Mouse (Mus musculus) CD4-positive naive resting alpha-beta T cell, adult 57 days (primary cell): ENCODE data around the gene Gm3336. TPM values are rescaled to one million over a fixed set of nuclear protein-coding genes. Genes with fewer than 3 reads are reported as not detected.

Experiments
- total RNA-seq: library from RNA; stranded (reverse); gene quantifications from one replicate; pipeline ENCODE4 v1.2.4, GENCODE M21; 2023

Gm3336 gene
- total RNA-seq: not detected

DNA sequence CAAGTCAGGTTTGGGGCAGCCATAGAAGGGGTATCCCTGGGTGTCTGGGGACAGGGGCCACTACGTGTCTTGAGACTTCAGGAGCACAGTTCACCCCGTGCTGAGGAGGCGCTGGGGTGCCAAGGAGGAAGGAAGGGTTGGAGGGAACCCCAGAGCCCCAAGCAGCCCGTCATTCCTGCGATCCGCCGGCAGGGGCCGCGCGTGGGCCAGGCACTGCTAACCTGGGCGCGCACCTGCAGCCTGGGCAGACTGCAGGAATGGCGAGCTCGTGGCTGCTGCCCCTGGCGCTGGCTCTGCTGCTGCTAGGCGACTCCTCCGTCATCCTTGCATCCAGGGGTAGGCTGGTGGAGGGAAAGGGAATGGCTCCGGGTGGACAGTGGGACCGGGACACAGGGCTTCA lies at the start of gene Gm3336:
Gm3336 (plus strand) TSS at position 247 of the 400 bp plus-strand sequence.

DNA sequence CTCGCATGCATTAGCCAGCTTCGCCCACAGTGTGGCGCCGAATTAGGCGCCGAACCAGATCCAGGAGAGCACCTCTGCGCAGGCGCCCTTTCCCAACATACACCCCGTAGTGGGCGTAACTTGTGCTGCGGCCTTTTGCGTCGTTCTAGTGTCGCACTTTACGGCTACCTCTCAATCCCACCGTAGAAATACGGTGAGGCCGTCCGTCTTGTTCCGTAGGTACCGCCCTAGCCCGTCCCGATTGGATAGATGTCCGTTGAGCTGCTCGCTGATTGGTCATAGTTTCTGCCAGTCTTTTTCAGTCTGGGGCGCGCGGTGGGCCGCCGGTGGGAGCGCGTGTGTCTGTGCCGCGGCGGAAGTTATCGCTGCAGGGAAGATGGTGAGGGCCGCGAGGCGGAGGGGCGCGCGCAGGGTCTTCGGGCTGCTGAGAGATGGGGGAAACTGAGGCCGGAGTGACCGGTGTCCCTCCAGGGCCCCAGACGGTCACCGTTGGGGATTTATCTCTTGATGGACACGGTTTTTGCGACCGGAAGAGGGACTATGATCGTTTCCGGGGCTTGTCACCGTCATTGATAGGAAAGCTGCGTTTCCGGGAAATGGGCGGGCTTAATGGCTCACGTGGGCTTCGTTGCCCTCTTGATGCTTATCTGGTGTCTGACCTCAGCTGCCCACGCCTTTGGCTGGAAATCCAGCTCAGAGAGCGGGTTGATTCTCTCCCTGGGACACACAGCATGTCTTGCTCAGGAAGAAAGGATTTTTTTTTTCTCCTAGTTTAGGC lies 45.1 kb upstream of the Gm3336 start, which contains the start of gene Lsm4:
Lsm4 (plus strand) TSS at position 170 of the 778 bp plus-strand sequence.

DNA sequence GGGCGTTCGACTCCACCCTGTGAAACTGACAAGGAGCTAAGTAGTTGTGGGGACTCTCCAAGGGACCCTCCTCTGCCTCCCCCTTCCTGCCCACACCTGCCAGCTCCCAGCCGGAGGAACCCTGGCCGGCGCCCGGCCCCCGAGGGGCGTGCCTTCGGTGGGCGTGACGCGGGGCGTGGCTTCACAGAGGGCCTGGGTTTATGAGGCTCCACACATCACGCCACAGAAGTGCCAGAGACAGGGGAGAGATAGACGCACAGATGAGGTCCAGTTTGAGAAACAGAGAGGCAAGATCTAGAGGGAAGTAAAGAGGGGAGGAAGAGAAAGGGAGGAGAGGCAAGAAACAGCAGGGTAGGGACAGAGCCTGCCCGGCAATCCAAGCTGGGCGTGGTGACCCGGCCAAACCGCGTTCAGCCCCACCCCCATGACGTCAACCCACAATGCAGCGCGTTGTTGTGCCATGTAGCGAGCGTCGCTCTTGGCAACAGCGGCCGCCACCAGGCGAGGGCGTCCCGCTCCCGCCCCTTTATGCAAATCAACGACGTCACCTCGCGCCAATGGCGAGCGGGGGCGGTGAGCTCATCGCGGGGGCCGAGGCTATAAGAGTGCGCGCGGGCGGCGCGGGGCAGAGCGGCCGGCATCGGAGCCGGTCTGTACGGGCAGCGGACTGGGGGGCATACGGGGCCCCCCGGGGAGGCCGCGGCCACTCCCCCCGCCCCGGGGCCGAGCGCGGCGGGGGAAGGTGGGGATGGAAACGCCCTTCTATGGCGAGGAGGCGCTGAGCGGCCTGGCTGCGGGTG lies 19.8 kb upstream of the Gm3336 start, which contains the start of gene Jund:
Jund (plus strand) TSS at position 640 of the 800 bp plus-strand sequence.

GRCm38 (mm10) chr8:70703287-70703686 lies 15.1 kb upstream of the Gm3336 start, which contains the start of gene Iqcn:
Gene Iqcn, plus strand, starts transcription at chr8:70703457.

GRCm38 (mm10) chr8:70723486-70724210 lies 5.3 kb downstream of the Gm3336 start, which contains the start of gene Pde4c:
Gene Pde4c, plus strand, starts transcription at chr8:70723720.

DNA sequence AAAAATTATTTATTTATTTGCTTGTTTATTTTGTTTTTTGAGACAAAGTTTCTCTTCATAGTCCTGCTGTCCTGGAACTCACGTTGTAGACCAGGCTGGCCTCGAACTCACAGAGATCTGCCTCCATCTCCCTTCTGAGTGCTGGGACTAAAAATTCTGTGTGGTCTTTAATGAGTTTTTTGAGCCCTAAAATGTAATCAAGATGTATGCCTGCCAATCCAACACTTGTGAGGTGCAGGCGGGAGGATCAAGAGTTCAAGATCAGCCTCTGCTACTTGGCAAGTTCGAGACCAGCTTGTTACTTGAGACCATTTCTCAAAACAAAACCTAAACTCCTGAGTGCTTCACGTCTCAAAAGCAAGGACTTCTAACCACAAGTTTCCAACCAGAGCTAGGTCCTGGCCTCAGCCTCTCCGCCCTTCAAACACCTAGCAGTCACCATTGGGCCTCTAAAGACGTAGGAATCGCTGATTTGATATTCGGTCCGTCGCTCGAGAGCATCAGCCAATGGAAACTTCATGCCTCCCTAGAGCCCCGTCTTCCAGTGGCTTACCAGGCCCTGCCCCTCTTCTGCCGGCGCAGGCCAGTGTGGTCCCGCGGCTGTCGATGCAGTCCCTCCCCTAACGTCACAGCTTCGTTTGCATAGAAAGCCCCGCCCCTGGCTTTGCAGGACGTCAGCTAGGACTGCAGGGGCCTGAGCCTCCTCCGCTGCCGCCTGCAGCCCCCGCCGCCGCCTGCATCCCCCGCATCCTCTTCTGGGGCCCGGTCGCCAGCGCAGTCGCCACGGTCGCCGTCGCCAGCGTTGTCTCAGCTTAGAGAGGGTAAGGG lies 35.9 kb downstream of the Gm3336 start, which contains the start of gene Rab3a:
Rab3a (plus strand) TSS at position 637 of the 828 bp plus-strand sequence.

GRCm38 (mm10) chr8:70760775-70761406 lies 42.5 kb downstream of the Gm3336 start, which contains the start of gene Mpv17l2:
Gene Mpv17l2, minus strand, starts transcription at chr8:70760946.

Other genes starting within 250 kb of the Gm3336 start
- gene Klhl26, start 241.6 kb upstream of the Gm3336 start, total RNA-seq: 8.8 TPM
- not detected for gene Tmem59l, start 231.2 kb upstream of the Gm3336 start, total RNA-seq
- gene Crlf1, start 225.4 kb upstream of the Gm3336 start, total RNA-seq: not detected
- gene Rex1bd, start 211.8 kb upstream of the Gm3336 start, total RNA-seq: 58.5 TPM
- 3,579 TPM for gene Uba52, start 207.7 kb upstream of the Gm3336 start, total RNA-seq
- 280 TPM for gene Fkbp8, start 190.8 kb upstream of the Gm3336 start, total RNA-seq
- gene Kxd1, start 190.6 kb upstream of the Gm3336 start, total RNA-seq: 55.7 TPM
- gene Ell, start 179.1 kb upstream of the Gm3336 start, total RNA-seq: 33.6 TPM
- gene Isyna1, start 124.2 kb upstream of the Gm3336 start, total RNA-seq: 86.9 TPM
- 116 TPM for gene Ssbp4, start 109.7 kb upstream of the Gm3336 start, total RNA-seq
- 1.2 TPM for gene Lrrc25, start 102.4 kb upstream of the Gm3336 start, total RNA-seq
- not detected for gene Gdf15, start 86.1 kb upstream of the Gm3336 start, total RNA-seq
- gene Pgpep1, start 58.2 kb upstream of the Gm3336 start, total RNA-seq: 2.0 TPM
- gene Lsm4, start 45.3 kb upstream of the Gm3336 start, total RNA-seq: 109 TPM
- gene Jund, start 19.6 kb upstream of the Gm3336 start, total RNA-seq: 1,593 TPM
- gene Iqcn, start 15.1 kb upstream of the Gm3336 start, total RNA-seq: 9.8 TPM
- gene Pde4c, start 5.2 kb downstream of the Gm3336 start, total RNA-seq: 0.30 TPM
- gene Rab3a, start 36.1 kb downstream of the Gm3336 start, total RNA-seq: 7.0 TPM
- 19.3 TPM for gene Mpv17l2, start 42.4 kb downstream of the Gm3336 start, total RNA-seq
- gene Pik3r2, start 58.2 kb downstream of the Gm3336 start, total RNA-seq: 18.3 TPM
- 171 TPM for gene Mast3, start 86.5 kb downstream of the Gm3336 start, total RNA-seq
- gene Il12rb1, start 89.9 kb downstream of the Gm3336 start, total RNA-seq: 2.2 TPM
- 38.4 TPM for gene Arrdc2, start 121.2 kb downstream of the Gm3336 start, total RNA-seq
- gene Kcnn1, start 144.7 kb downstream of the Gm3336 start, total RNA-seq: not detected
- gene Ccdc124, start 155.4 kb downstream of the Gm3336 start, total RNA-seq: 44.1 TPM
- gene Slc5a5, start 174.2 kb downstream of the Gm3336 start, total RNA-seq: 0.18 TPM
- 4,793 TPM for gene Rpl18a, start 178.9 kb downstream of the Gm3336 start, total RNA-seq
- gene Map1s, start 187.4 kb downstream of the Gm3336 start, total RNA-seq: 53.1 TPM